Mouse (Mus musculus): Measurements from ENCODE around the gene Bloc1s6. TPM values are rescaled to one million over a fixed set of nuclear protein-coding genes. Genes with fewer than 3 reads are reported as not detected.

Bloc1s6 gene
- total and polyA plus RNA-seq, 2 experiments from 2014 or later = 78.6 to 106 TPM

DNA sequence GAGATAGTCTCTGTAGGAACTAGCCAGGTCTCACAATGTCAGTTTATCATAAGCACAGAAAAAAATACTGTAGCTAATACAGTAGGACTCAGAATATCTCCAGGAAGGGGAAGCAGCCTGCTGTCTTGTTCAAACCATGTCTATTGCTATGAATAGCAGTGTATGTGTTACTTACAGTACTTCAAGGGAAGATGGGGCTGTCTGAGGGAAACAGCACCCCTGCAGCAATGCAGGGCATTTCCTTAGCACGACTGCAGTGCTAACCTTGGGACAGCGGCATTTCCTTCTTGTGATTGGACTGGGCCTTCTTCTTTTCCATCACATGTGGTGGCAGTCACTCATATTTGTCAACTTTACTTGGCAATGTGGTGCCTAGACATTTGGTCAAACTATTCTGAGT lies 38.5 kb downstream of the Bloc1s6 start:
- H3K4me1 ChIP-seq (ENCODE audit: insufficient read depth) = no peaks in the 10 kb centered on the region
- WGBS = 72% methylated on average over 2 of the region's 2 CpGs
- H3K27ac ChIP-seq (ENCODE audit: low read depth, low read length) = no peak overlapping the region
- H3K9me3 ChIP-seq (ENCODE audit: low read length) = no peaks in the 10 kb centered on the region
- no peak overlapping the region for H3K9ac ChIP-seq
- DNase-seq (no peak), ATAC-seq (no peak)
- no peak overlapping the region for H3K4me3 ChIP-seq (ENCODE audit: low read depth, low read length)
- no peak overlapping the region for H3K4me2 ChIP-seq (ENCODE audit: low read depth)
- no peaks in the 10 kb centered on the region for H3K36me3 ChIP-seq (ENCODE audit: insufficient read depth)
- no peak for TF ChIP-seq CTCF (IDR thresholded peaks at IDR 0.05; ENCODE audit: low read depth)
- no peaks in the 10 kb centered on the region for H3K27me3 ChIP-seq (ENCODE audit: insufficient read depth, low read length)

DNA sequence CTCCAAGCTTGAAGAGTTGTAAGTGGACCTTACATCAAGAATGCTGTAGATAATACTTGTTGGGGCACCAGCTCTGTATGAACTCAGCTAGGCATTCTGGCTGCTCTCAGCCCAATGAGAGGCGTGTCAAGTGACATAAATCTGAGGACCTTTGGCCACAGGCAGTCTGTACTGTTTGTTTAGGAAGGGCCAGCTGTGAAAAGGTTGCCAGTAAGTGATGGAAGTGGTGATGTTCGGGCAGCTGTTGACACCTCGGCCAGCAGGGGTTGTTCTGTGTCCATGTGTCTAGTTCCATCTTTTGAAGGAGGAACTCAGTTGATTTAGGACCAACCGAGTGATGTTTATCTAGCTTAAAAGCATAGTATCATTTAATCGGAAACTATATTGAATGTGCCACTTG lies 41.7 kb downstream of the Bloc1s6 start:
- no peak overlapping the region for H3K4me3 ChIP-seq (ENCODE audit: low read depth, low read length)
- no peaks in the 10 kb centered on the region for H3K9me3 ChIP-seq (ENCODE audit: low read length)
- no peak overlapping the region for H3K9ac ChIP-seq
- H3K27ac ChIP-seq (ENCODE audit: low read depth, low read length) = no peak overlapping the region
- no peak for TF ChIP-seq CTCF (IDR thresholded peaks at IDR 0.05; ENCODE audit: low read depth)
- no peaks in the 10 kb centered on the region for H3K27me3 ChIP-seq (ENCODE audit: insufficient read depth, low read length)
- H3K4me1 ChIP-seq (ENCODE audit: insufficient read depth) = no peaks in the 10 kb centered on the region
- ATAC-seq = no peak
- no peak overlapping the region for H3K4me2 ChIP-seq (ENCODE audit: low read depth)
- WGBS = 85% methylated on average over 5 of the region's 5 CpGs
- DNase-seq = no peak
- no peaks in the 10 kb centered on the region for H3K36me3 ChIP-seq (ENCODE audit: insufficient read depth)

DNA sequence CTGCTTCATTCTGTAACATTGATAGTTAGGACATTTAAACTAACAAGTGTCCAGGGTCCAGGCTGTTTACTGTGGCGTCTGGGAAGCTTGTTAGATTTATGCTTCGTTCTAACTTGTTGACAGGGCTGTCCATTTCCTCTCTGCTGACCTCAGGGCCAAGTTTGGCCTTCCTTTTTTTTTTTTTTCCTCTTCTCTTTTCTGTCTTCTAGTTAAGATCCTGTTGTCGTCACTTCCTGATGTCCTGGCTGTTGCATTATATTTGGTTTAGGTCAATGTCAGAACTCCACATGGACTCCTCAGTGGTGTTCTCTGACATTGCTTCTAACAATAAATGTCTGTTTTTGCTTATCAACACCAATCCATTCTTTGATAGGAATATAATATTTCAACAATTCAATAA lies 42.1 kb downstream of the Bloc1s6 start:
- 83% methylated on average over 3 of the region's 3 CpGs for WGBS

DNA sequence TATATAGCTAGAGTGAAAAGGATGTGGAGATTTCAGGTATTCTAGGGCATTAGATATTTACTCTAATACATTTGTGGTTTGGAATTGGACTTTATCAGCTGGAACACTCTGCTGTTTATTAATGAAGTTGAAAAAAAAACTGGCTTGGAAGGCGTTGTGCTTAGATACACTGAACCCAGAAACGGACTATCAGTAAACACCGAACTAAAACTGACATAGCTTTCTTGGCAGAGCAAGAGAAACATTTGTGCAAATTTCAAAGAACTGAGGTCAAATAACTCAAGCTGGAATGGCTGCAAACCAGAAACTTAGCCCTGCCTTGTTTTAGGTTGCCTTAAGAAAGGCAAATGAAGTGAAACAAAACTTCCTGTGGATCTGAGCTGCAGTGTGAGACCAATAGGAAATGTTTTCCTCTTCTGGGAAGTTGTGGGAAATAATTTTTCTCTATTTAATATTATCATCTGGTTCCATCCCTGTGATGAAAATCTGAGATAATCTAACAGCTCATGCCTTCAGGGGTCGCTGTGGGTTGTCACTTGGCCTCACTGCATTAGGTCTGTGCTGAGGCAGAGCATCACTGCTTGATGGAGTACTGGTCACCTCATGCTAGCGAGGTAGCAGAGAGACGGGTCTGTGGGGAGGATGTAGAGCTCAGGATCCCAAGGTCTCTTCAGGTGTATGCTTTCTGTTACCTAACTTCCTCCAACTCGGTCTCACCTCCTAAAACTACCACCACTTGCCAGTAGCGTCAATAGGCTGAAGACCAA lies 43.5 kb downstream of the Bloc1s6 start:
- Histone ChIP-seq H3K27ac (ENCODE audit: low read depth, low read length) (no peak overlapping the region), H3K4me3 (ENCODE audit: low read depth, low read length) (no peak overlapping the region), H3K9me3 (ENCODE audit: low read length) (no peaks in the 10 kb centered on the region), H3K4me2 (ENCODE audit: low read depth) (no peak overlapping the region), H3K9ac (no peak overlapping the region), H3K27me3 (ENCODE audit: insufficient read depth, low read length) (no peaks in the 10 kb centered on the region), H3K4me1 (ENCODE audit: insufficient read depth) (no peaks in the 10 kb centered on the region), H3K36me3 (ENCODE audit: insufficient read depth) (no peaks in the 10 kb centered on the region)
- no peak for DNase-seq
- no peak for TF ChIP-seq CTCF (IDR thresholded peaks at IDR 0.05; ENCODE audit: low read depth)
- WGBS = 70% methylated on average over 8 of the region's 8 CpGs
- ATAC-seq = no peak

More for the DNA sequence above, 42.1 kb downstream of the Bloc1s6 start:
- no peaks in the 10 kb centered on the region for H3K4me1 ChIP-seq (ENCODE audit: insufficient read depth)
- H3K9me3 ChIP-seq (ENCODE audit: low read length) = no peaks in the 10 kb centered on the region
- no peaks in the 10 kb centered on the region for H3K27me3 ChIP-seq (ENCODE audit: insufficient read depth, low read length)
- H3K36me3 ChIP-seq (ENCODE audit: insufficient read depth) = no peaks in the 10 kb centered on the region
- ATAC-seq = no peak
- no peak overlapping the region for H3K27ac ChIP-seq (ENCODE audit: low read depth, low read length)
- H3K4me3 ChIP-seq (ENCODE audit: low read depth, low read length) = no peak overlapping the region
- no peak overlapping the region for H3K9ac ChIP-seq
- no peak for DNase-seq
- no peak overlapping the region for H3K4me2 ChIP-seq (ENCODE audit: low read depth)
- TF ChIP-seq CTCF (IDR thresholded peaks at IDR 0.05; ENCODE audit: low read depth) = no peak

DNA sequence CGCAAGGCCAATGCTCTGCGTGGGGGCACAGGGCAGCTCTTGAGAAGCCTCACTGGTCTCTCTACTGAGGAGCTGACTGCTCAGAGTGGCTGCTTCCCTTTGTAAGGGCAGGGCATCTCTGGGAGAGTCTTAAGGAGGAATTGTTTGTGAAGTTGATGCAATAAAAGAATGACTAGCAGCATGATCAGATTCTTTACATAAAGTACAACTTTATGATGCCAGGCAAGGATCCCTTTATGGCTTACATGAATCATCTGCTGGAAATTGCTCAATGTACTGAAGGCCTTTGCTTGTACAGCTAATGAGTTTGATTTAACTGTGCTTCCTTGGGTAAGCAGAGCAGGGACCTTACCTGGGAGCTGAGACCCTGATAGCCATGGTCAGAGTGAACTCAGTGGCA lies 45.4 kb downstream of the Bloc1s6 start:
- Histone ChIP-seq H3K36me3 (ENCODE audit: insufficient read depth) (no peaks in the 10 kb centered on the region), H3K27me3 (ENCODE audit: insufficient read depth, low read length) (no peaks in the 10 kb centered on the region), H3K4me2 (ENCODE audit: low read depth) (no peak overlapping the region), H3K9me3 (ENCODE audit: low read length) (no peaks in the 10 kb centered on the region), H3K4me1 (ENCODE audit: insufficient read depth) (no peaks in the 10 kb centered on the region), H3K9ac (no peak overlapping the region), H3K27ac (ENCODE audit: low read depth, low read length) (no peak overlapping the region), H3K4me3 (ENCODE audit: low read depth, low read length) (no peak overlapping the region)
- ATAC-seq (no peak), DNase-seq (no peak)
- TF ChIP-seq CTCF (IDR thresholded peaks at IDR 0.05; ENCODE audit: low read depth) = no peak
- 88% methylated on average over 2 of the region's 2 CpGs for WGBS

DNA sequence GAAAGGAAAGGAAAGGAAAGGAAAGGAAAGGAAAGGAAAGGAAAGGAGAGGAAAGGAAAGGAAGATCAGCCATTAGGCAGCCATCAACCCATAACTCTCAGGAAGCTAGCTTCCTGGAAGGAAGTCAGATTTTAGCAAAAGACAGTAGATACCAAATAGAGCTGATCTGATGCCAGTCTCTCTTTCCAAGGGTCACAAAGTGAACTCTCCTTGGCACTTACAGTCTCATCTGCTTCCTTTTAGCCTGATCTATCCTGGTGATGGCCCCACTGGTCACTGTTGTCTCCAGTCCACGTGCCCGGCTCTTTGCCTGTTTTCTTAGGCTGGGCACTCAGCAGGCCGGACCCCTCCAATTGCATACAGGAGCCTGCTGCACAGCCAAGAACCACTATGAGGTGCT lies 46.4 kb downstream of the Bloc1s6 start:
- ATAC-seq = no peak
- no peak overlapping the region for H3K4me2 ChIP-seq (ENCODE audit: low read depth)
- H3K27me3 ChIP-seq (ENCODE audit: insufficient read depth, low read length) = no peaks in the 10 kb centered on the region
- no peak for TF ChIP-seq CTCF (IDR thresholded peaks at IDR 0.05; ENCODE audit: low read depth)
- no peaks in the 10 kb centered on the region for H3K36me3 ChIP-seq (ENCODE audit: insufficient read depth)
- DNase-seq = no peak
- H3K9me3 ChIP-seq (ENCODE audit: low read length) = no peaks in the 10 kb centered on the region
- H3K4me1 ChIP-seq (ENCODE audit: insufficient read depth) = no peaks in the 10 kb centered on the region
- no peak overlapping the region for H3K4me3 ChIP-seq (ENCODE audit: low read depth, low read length)
- 91% methylated on average over 3 of the region's 3 CpGs for WGBS
- no peak overlapping the region for H3K9ac ChIP-seq
- no peak overlapping the region for H3K27ac ChIP-seq (ENCODE audit: low read depth, low read length)

DNA sequence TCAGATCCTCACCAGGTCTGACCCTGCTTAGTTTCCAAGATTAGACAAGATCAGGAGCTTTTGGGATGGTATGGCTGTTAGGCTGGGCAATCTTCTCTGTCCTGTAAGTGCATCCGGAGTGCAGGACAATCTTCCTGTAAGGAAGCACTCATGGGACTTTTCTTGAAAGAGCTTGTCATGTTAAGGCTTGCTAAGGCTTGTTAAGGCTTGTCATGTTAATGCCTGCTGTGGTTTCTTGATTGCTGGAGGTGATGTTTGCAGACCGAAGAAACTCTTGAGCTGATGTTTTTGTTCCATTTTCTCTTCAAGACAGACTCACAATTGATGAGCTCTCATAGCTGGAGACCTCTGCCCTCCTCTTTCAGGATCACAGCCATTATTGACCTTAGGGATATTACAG lies 47.9 kb downstream of the Bloc1s6 start:
- no peak for DNase-seq
- H3K4me2 ChIP-seq (ENCODE audit: low read depth) = no peak overlapping the region

More for the DNA sequence above, 47.9 kb downstream of the Bloc1s6 start:
- H3K9me3 ChIP-seq (ENCODE audit: low read length) = no peaks in the 10 kb centered on the region
- H3K4me1 ChIP-seq (ENCODE audit: insufficient read depth) = no peaks in the 10 kb centered on the region
- no peak overlapping the region for H3K9ac ChIP-seq
- no peak for ATAC-seq
- H3K27ac ChIP-seq (ENCODE audit: low read depth, low read length) = no peak overlapping the region
- no peak overlapping the region for H3K4me3 ChIP-seq (ENCODE audit: low read depth, low read length)
- TF ChIP-seq CTCF (IDR thresholded peaks at IDR 0.05; ENCODE audit: low read depth) = no peak
- WGBS = 85% methylated on average over 2 of the region's 2 CpGs
- H3K27me3 ChIP-seq (ENCODE audit: insufficient read depth, low read length) = no peaks in the 10 kb centered on the region
- no peaks in the 10 kb centered on the region for H3K36me3 ChIP-seq (ENCODE audit: insufficient read depth)
